In genomic region chr5:65858355-65858754, GRCm38 (mm10) we compare ENCODE assay signal across 16 mouse cellular contexts. TPM values are rescaled to one million over a fixed set of nuclear protein-coding genes. Genes with fewer than 3 reads are reported as not detected.
DNase-seq lines count a peak whose midpoint lies in the region; ATAC-seq lines count a peak whose summit lies in the region.
"Had no signal": no experiment of that assay in that cellular context is flagged by ENCODE, and none has a peak within 500 bp of the region (broad histone marks: within the 10 kb centered on the region; RNA-seq: fewer than 3 reads in every experiment).

No protein-coding gene starts in this region.

- H3K4me2 ChIP-seq in heart, embryonic 13.5 days: no peak overlapping the region
- no peak overlapping the region for H3K4me2 ChIP-seq in limb, embryonic 11.5 days (ENCODE audit: low read depth, severe bottlenecking)
- no peak overlapping the region for H3K4me2 ChIP-seq in embryonic facial prominence, embryonic 15.5 days (replicated peaks)
- no peak overlapping the region for H3K4me2 ChIP-seq in midbrain, embryonic 11.5 days
- H3K4me2 ChIP-seq: liver, embryonic 13.5 days; neural tube, embryonic 15.5 days had no signal

- H3K27ac ChIP-seq in heart, embryonic 13.5 days (replicated peaks): peak overlapping the region; percentile 69
- H3K27ac ChIP-seq in limb, embryonic 11.5 days (replicated peaks; ENCODE audit: low read depth, low read length): no peak overlapping the region
- H3K27ac ChIP-seq in limb, embryonic 10.5 days: no peak overlapping the region
- H3K27ac ChIP-seq in embryonic facial prominence, embryonic 15.5 days (replicated peaks): peak overlapping the region; percentile 39; the same call in 1 of the 2 replicates
- no peak overlapping the region for H3K27ac ChIP-seq in midbrain, embryonic 11.5 days (ENCODE audit: low read depth, low read length)
- H3K27ac ChIP-seq: liver, embryonic 13.5 days; neural tube, embryonic 15.5 days had no signal

- 79% methylated on average over 4 of the region's 6 CpGs for WGBS in heart, embryonic 13.5 days
- WGBS in limb, embryonic 11.5 days: 88% methylated on average over 4 of the region's 6 CpGs
- 94% methylated on average over 4 of the region's 6 CpGs for WGBS in limb, embryonic 10.5 days
- WGBS in embryonic facial prominence, embryonic 15.5 days: 80% methylated on average over 3 of the region's 6 CpGs
- 88% methylated on average over 4 of the region's 6 CpGs for WGBS in midbrain, embryonic 11.5 days

- no peak overlapping the region for H3K4me3 ChIP-seq in heart, embryonic 13.5 days
- no peak overlapping the region for H3K4me3 ChIP-seq in limb, embryonic 11.5 days (ENCODE audit: low read depth, low read length)
- no peak overlapping the region for H3K4me3 ChIP-seq in limb, embryonic 10.5 days
- no peak overlapping the region for H3K4me3 ChIP-seq in embryonic facial prominence, embryonic 15.5 days (replicated peaks)
- H3K4me3 ChIP-seq in midbrain, embryonic 11.5 days (ENCODE audit: low read depth, low read length): no peak overlapping the region
- H3K4me3 ChIP-seq: liver, embryonic 13.5 days; megakaryocyte, embryonic 14.5 days; neural tube, embryonic 15.5 days had no signal

- H3K9ac ChIP-seq in heart, embryonic 13.5 days: peak overlapping the region; percentile 24; the same call in 1 of the 2 replicates
- no peak overlapping the region for H3K9ac ChIP-seq in limb, embryonic 11.5 days (ENCODE audit: low read length)
- no peak overlapping the region for H3K9ac ChIP-seq in embryonic facial prominence, embryonic 15.5 days
- H3K9ac ChIP-seq in midbrain, embryonic 11.5 days (ENCODE audit: low read length): no peak overlapping the region
- H3K9ac ChIP-seq: forebrain, postnatal 0 days; liver, embryonic 13.5 days; neural tube, embryonic 15.5 days had no signal

- ATAC-seq in heart, embryonic 13.5 days (ENCODE audit: extremely low read depth, insufficient number of reproducible peaks, low FRiP score, low TSS enrichment): no peak
- peak; percentile 54; the same call in 1 of the 2 replicates for ATAC-seq in limb, embryonic 11.5 days (ENCODE audit: insufficient number of reproducible peaks, low FRiP score, low TSS enrichment, low read depth)
- ATAC-seq in embryonic facial prominence, embryonic 15.5 days (ENCODE audit: insufficient number of reproducible peaks, low FRiP score, low TSS enrichment, low read depth): no peak
- no peak for ATAC-seq in midbrain, embryonic 11.5 days (ENCODE audit: low FRiP score)

- peaks cover 22% of the 10 kb centered on the region for H3K4me1 ChIP-seq in heart, embryonic 13.5 days
- no peaks in the 10 kb centered on the region; the same call in 1 of the 2 replicates for H3K4me1 ChIP-seq in limb, embryonic 11.5 days (ENCODE audit: control insufficient read depth, insufficient read depth, low read length)
- peaks cover 6% of the 10 kb centered on the region; the same call in 1 of the 2 replicates for H3K4me1 ChIP-seq in limb, embryonic 10.5 days
- 0 out of 2 replicates have a peak, but pooled peaks cover 4% of the 10 kb centered on the region for H3K4me1 ChIP-seq in embryonic facial prominence, embryonic 15.5 days
- no peaks in the 10 kb centered on the region for H3K4me1 ChIP-seq in midbrain, embryonic 11.5 days (ENCODE audit: control insufficient read depth, insufficient read depth, low read length)
- H3K4me1 ChIP-seq: neural tube, embryonic 15.5 days had no signal

- DNase-seq in heart, adult 9 months (ENCODE audit: low spot score in 2 of 2): no peak
- no peak for DNase-seq in limb, embryonic 11.5 days (ENCODE audit: low spot score)
- DNase-seq in limb, embryonic 10.5 days (ENCODE audit: low spot score): no peak
- peak; percentile 40 for DNase-seq in naive thymus-derived CD4-positive, alpha-beta T cell, adult 2 months (ENCODE audit: low read depth)
- DNase-seq in midbrain, embryonic 11.5 days (ENCODE audit: low spot score, missing footprints): no peak
- DNase-seq in cerebellum, adult 9-10 months: no peak
- DNase-seq: adrenal gland, postnatal 25 days; cerebellum, postnatal 10 days; embryo, embryonic 11 days; heart, postnatal 14 days; liver, embryonic 13.5 days had no signal

- no peaks in the 10 kb centered on the region for H3K27me3 ChIP-seq in heart, embryonic 13.5 days (replicated peaks)
- H3K27me3 ChIP-seq in limb, embryonic 11.5 days (ENCODE audit: control insufficient read depth, insufficient read depth, low read length): no peaks in the 10 kb centered on the region
- no peaks in the 10 kb centered on the region for H3K27me3 ChIP-seq in limb, embryonic 10.5 days (ENCODE audit: low read depth, poor library complexity, severe bottlenecking)
- H3K27me3 ChIP-seq in embryonic facial prominence, embryonic 15.5 days: no peaks in the 10 kb centered on the region
- H3K27me3 ChIP-seq in midbrain, embryonic 11.5 days (ENCODE audit: control insufficient read depth, insufficient read depth, low read length): no peaks in the 10 kb centered on the region
- H3K27me3 ChIP-seq: liver, embryonic 13.5 days; megakaryocyte, embryonic 14.5 days; neural tube, embryonic 15.5 days had no signal

- no peaks in the 10 kb centered on the region for H3K36me3 ChIP-seq in heart, embryonic 13.5 days
- no peaks in the 10 kb centered on the region for H3K36me3 ChIP-seq in limb, embryonic 11.5 days (ENCODE audit: control insufficient read depth, insufficient read depth, low read length)
- no peaks in the 10 kb centered on the region for H3K36me3 ChIP-seq in limb, embryonic 10.5 days
- no peaks in the 10 kb centered on the region for H3K36me3 ChIP-seq in embryonic facial prominence, embryonic 15.5 days
- no peaks in the 10 kb centered on the region for H3K36me3 ChIP-seq in midbrain, embryonic 11.5 days (ENCODE audit: control insufficient read depth, insufficient read depth, low read length)
- H3K36me3 ChIP-seq: liver, embryonic 13.5 days; neural tube, embryonic 15.5 days had no signal

- no peaks in the 10 kb centered on the region for H3K9me3 ChIP-seq in heart, embryonic 13.5 days
- no peaks in the 10 kb centered on the region for H3K9me3 ChIP-seq in limb, embryonic 11.5 days (ENCODE audit: control insufficient read depth, low read length)
- H3K9me3 ChIP-seq in limb, embryonic 10.5 days (replicated peaks): no peaks in the 10 kb centered on the region
- no peaks in the 10 kb centered on the region for H3K9me3 ChIP-seq in embryonic facial prominence, embryonic 15.5 days (replicated peaks)
- no peaks in the 10 kb centered on the region for H3K9me3 ChIP-seq in midbrain, embryonic 11.5 days (ENCODE audit: control insufficient read depth, low read length)
- H3K9me3 ChIP-seq: liver, embryonic 13.5 days; megakaryocyte, embryonic 14.5 days; neural tube, embryonic 15.5 days had no signal

RNA-seq across cellular contexts. Expression of gene Rhoh, which starts 2.7 kb away (rescaled TPM):
- polyA plus RNA-seq in heart, embryonic 13.5 days (2015; fragmentation: Nextera tagmentation; extraction: Ambion mirVana): 0.86 and 0.99 TPM in 2 replicates
- 0.23 and 0.27 TPM in 2 replicates for polyA plus RNA-seq in limb, embryonic 11.5 days (2014; fragmentation: Nextera tagmentation; extraction: Ambion mirVana)
- 0.16 and 0.19 TPM in 2 replicates for polyA plus RNA-seq in limb, embryonic 10.5 days (2016; fragmentation: Nextera tagmentation; extraction: Ambion mirVana)
- polyA plus RNA-seq in embryonic facial prominence, embryonic 15.5 days (2015; fragmentation: Nextera tagmentation; extraction: Ambion mirVana): 1.8 and 2.2 TPM in 2 replicates
- polyA plus RNA-seq in midbrain, embryonic 11.5 days (2014; fragmentation: Nextera tagmentation; extraction: Ambion mirVana): 0.21 and 0.33 TPM in 2 replicates

Comparison
In these comparisons a context has a peak if more than half of its experiments do, and no peak if none do; other contexts are left out.
1. H3K27ac ChIP-seq: peak in heart, embryonic 13.5 days (single experiment) and embryonic facial prominence, embryonic 15.5 days (single experiment); none in limb, embryonic 11.5 days (single experiment), limb, embryonic 10.5 days (single experiment) and midbrain, embryonic 11.5 days (single experiment).